Mouse (Mus musculus): ENCODE data around the gene Fam166b.

- no peak for TF ChIP-seq CTCF (IDR thresholded peaks at IDR 0.05; ENCODE audit: low read depth, low read length)
- TF ChIP-seq POLR2AphosphoS5 (IDR thresholded peaks at IDR 0.05; ENCODE audit: insufficient replicate concordance, low read depth, low read length) = no peak
- no peak for TF ChIP-seq GATA1 (IDR thresholded peaks at IDR 0.05; ENCODE audit: borderline replicate concordance, low read length)
- no peak for TF ChIP-seq TAL1 (conservative IDR thresholded peaks at IDR 0.05; ENCODE audit: low read depth, low read length)
These were observed 37.9 kb upstream of the Fam166b start for GRCm38 (mm10) chr4:43466872-43467271.
